Mouse (Mus musculus) adipocyte (in vitro differentiated cells): ENCODE results near the gene Rab5c.

ENCODE experiments used
- DNase-seq: peaks from one replicate; pipeline ENCODE4 v3.0.0-alpha.2; 2016; ENCODE audit warnings: low spot score

Rab5c gene

GRCm38 (mm10) chr11:100720345-100720744 lies 17.7 kb downstream of the Rab5c start:
- peak; percentile 54 for DNase-seq

GRCm38 (mm10) chr11:100719893-100720292 lies 18.1 kb downstream of the Rab5c start:
- DNase-seq = no peak

- no peak for DNase-seq
These were observed 18.7 kb downstream of the Rab5c start for GRCm38 (mm10) chr11:100719312-100719711.

- no peak for DNase-seq
These were observed 19.1 kb downstream of the Rab5c start for GRCm38 (mm10) chr11:100718866-100719265.

GRCm38 (mm10) chr11:100718462-100718861 lies 19.6 kb downstream of the Rab5c start:
- DNase-seq = no peak

GRCm38 (mm10) chr11:100716649-100717048 lies 21.4 kb downstream of the Rab5c start:
- no peak for DNase-seq

- no peak for DNase-seq
These were observed 23.1 kb downstream of the Rab5c start for GRCm38 (mm10) chr11:100714948-100715347.

GRCm38 (mm10) chr11:100714534-100714915 lies 23.5 kb downstream of the Rab5c start:
- DNase-seq = peak; percentile 83

GRCm38 (mm10) chr11:100713735-100714533 lies 24.1 kb downstream of the Rab5c start, which contains the start of gene Hspb9:
Gene Hspb9, plus strand, starts transcription at chr11:100713850.
- DNase-seq = no peak

GRCm38 (mm10) chr11:100713174-100713573 lies 24.8 kb downstream of the Rab5c start:
- DNase-seq = no peak

- peak; percentile 86 for DNase-seq
These were observed 26.0 kb downstream of the Rab5c start, which contains the start of gene Kat2a for GRCm38 (mm10) chr11:100711783-100712615. Gene Kat2a, minus strand, starts transcription at chr11:100712465.

GRCm38 (mm10) chr11:100710977-100711376 lies 27.0 kb downstream of the Rab5c start:
- DNase-seq = no peak

GRCm38 (mm10) chr11:100710528-100710927 lies 27.5 kb downstream of the Rab5c start:
- DNase-seq = no peak

- no peak for DNase-seq
These were observed 28.7 kb downstream of the Rab5c start for GRCm38 (mm10) chr11:100709201-100709810.

GRCm38 (mm10) chr11:100705095-100705747 lies 32.8 kb downstream of the Rab5c start:
- DNase-seq = no peak

- DNase-seq = peak; percentile 91
These were observed 34.0 kb downstream of the Rab5c start, which contains the start of gene Dhx58 for GRCm38 (mm10) chr11:100703851-100704531. Gene Dhx58, minus strand, starts transcription at chr11:100704271.

GRCm38 (mm10) chr11:100703366-100703765 lies 34.6 kb downstream of the Rab5c start:
- DNase-seq = no peak

- DNase-seq = no peak
These were observed 35.1 kb downstream of the Rab5c start for GRCm38 (mm10) chr11:100702906-100703305.

GRCm38 (mm10) chr11:100702081-100702851 lies 35.7 kb downstream of the Rab5c start:
- DNase-seq = peak; percentile 88

GRCm38 (mm10) chr11:100701301-100701700 lies 36.7 kb downstream of the Rab5c start:
- DNase-seq = no peak
